Mouse (Mus musculus) small intestine, adult 2 months (tissue): ENCODE data around the gene Mgat4a. TPM values are rescaled to one million over a fixed set of nuclear protein-coding genes. Genes with fewer than 3 reads are reported as not detected.

Source experiments
- H3K27ac ChIP-seq: fragments of 200-500 bp; 2 replicates; pipeline ENCODE4 v1.5.1; 2012; ENCODE audit warnings: low read depth, low read length, control low read depth, inconsistent platforms; ENCODE audit not compliant: insufficient read depth
- H3K27me3 ChIP-seq: fragments of 200-500 bp; 2 replicates; pipeline ENCODE4 v1.6.1; 2012; ENCODE audit warnings: mild to moderate bottlenecking, moderate library complexity, low read length, inconsistent platforms; ENCODE audit not compliant: control insufficient read depth, insufficient read depth
- H3K36me3 ChIP-seq: fragments of 200-500 bp; 2 replicates; pipeline ENCODE4 v1.6.1; 2012; ENCODE audit warnings: mild to moderate bottlenecking, low read length, control low read depth, inconsistent platforms; ENCODE audit not compliant: control insufficient read depth, insufficient read depth
- H3K4me1 ChIP-seq: fragments of 200-500 bp; 2 replicates; pipeline ENCODE4 v1.6.1; 2012; ENCODE audit warnings: low read length, inconsistent platforms, mixed read lengths; ENCODE audit not compliant: control insufficient read depth, insufficient read depth, insufficient read length
- H3K4me3 ChIP-seq: fragments of 200-500 bp; 2 replicates; pipeline ENCODE4 v1.5.1; 2012; ENCODE audit warnings: low read depth, mild to moderate bottlenecking, control low read depth, inconsistent platforms, low read length, moderate library complexity
- CTCF ChIP-seq: fragments of 200-500 bp; IDR thresholded peaks from 2 replicates; pipeline ENCODE4 v1.5.1; 2012; ENCODE audit warnings: low read depth, mild to moderate bottlenecking, control low read depth, inconsistent platforms, low read length, moderate library complexity, mixed read lengths; ENCODE audit not compliant: insufficient replicate concordance, insufficient read length; ENCODE audit errors: extremely low read depth
- POLR2A ChIP-seq: fragments of 200-500 bp; IDR thresholded peaks from 2 replicates; pipeline ENCODE4 v1.6.1; 2012; ENCODE audit warnings: low read depth, mild to moderate bottlenecking, control low read depth, inconsistent platforms, low read length, moderate library complexity
- WGBS: fragments of 180-500 bp; shearing (Covaris S2); methylation state at CpG from one replicate; pipeline ENCODE4 v1.1.7; 2018; 5-methylcytosine and 5-hydroxymethylcytosine counted together
- polyA plus RNA-seq: library from polyadenylated mRNA; depleted of rRNA; stranded (reverse); fragments of >200 nt; gene quantifications from 2 replicates; pipeline ENCODE4 v1.2.3, GENCODE M21; 2012

The Mgat4a gene
- polyA plus RNA-seq, 1 experiment = 53.3 TPM

DNA sequence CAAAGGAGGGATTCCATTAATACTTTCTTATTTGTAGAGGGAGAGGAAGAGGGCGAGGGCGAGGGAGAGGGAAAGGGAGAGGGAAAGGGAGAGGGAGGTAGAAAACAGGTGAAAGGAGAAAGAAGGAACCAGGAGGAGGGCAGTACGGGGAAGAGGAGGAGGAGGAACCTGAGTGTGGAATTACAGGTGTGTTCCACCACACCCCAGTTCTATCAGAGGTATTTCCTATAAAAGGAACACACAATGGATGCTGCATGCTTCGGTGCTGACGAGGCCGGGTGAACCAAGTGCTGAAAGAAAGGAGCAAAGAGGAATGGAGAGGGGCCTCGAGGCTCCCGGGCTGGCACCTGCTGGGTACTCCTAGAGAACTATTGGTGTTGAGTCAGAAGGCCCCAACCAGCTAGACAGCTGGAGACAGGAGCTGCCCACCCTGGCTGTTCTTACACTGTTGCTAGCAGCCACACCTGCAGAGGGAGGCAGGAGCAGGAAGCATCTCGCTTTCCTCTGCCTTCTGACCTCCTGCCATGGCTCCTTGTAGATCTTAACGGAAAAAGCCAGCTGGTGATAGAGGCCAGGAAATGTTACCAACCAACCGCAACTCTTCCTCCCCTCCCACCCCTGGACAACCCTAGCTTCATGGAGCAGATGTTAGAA is 5.7 kb upstream of the Mgat4a start:
- peaks cover 12% of the 10 kb centered on the region for H3K4me1 ChIP-seq
- TF ChIP-seq CTCF (no peak), POLR2A (no peak)
- H3K27ac ChIP-seq = peak overlapping the region; percentile 52
- 31% methylated on average over 11 of the region's 11 CpGs for WGBS
- H3K4me3 ChIP-seq = no peak overlapping the region
- no peaks in the 10 kb centered on the region for H3K27me3 ChIP-seq
- H3K36me3 ChIP-seq = no peaks in the 10 kb centered on the region

DNA sequence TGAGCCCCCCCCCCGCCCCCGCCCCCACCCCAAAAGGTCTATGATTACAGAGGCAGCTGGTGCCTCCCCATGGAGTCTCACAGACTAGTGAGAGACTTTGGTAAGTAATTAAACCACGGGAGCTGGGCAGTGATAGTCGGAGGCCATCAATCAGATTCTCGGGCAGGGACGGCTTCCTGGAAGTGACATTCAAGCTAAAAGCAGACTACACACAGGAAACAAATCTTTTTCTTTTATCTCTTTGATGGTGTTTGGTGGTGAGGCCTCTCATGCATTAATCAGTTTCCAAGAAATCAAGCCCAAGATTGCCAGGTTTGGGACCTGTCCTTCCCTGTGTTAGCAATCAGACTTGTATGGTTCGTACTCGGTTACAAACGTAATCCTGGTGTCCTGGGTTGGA is 3.4 kb upstream of the Mgat4a start:
- Histone ChIP-seq H3K27me3 (no peaks in the 10 kb centered on the region), H3K36me3 (no peaks in the 10 kb centered on the region), H3K4me1 (peaks cover 16% of the 10 kb centered on the region), H3K4me3 (no peak overlapping the region), H3K27ac (no peak overlapping the region)
- 34% methylated on average over 9 of the region's 9 CpGs for WGBS
- TF ChIP-seq CTCF = no peak
- TF ChIP-seq POLR2A = no peak

DNA sequence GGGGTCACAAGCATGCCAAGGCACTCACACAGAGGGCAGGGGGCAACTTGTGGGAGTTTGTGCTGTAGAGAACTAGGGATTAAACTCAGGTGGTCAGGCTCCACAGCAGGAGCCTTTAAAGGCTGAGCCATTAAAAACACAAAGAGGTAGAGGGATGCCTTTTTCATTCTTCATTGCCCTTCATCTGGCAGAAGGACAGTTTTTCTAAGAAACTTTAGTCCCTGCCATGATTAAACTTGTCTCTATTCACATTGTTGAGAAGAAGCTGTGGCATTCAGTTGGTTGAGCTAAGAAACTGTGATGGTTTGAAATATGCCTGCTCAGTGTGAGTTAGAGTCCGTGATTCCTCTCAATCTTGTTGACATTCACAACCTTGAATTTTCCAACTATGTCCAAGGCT is 2.2 kb upstream of the Mgat4a start:
- H3K27ac ChIP-seq = no peak overlapping the region
- peaks cover 18% of the 10 kb centered on the region for H3K4me1 ChIP-seq
- H3K36me3 ChIP-seq = no peaks in the 10 kb centered on the region
- H3K27me3 ChIP-seq = no peaks in the 10 kb centered on the region
- TF ChIP-seq POLR2A = no peak
- TF ChIP-seq CTCF = no peak
- 21% methylated on average over 1 of the region's 1 CpGs for WGBS
- no peak overlapping the region for H3K4me3 ChIP-seq

DNA sequence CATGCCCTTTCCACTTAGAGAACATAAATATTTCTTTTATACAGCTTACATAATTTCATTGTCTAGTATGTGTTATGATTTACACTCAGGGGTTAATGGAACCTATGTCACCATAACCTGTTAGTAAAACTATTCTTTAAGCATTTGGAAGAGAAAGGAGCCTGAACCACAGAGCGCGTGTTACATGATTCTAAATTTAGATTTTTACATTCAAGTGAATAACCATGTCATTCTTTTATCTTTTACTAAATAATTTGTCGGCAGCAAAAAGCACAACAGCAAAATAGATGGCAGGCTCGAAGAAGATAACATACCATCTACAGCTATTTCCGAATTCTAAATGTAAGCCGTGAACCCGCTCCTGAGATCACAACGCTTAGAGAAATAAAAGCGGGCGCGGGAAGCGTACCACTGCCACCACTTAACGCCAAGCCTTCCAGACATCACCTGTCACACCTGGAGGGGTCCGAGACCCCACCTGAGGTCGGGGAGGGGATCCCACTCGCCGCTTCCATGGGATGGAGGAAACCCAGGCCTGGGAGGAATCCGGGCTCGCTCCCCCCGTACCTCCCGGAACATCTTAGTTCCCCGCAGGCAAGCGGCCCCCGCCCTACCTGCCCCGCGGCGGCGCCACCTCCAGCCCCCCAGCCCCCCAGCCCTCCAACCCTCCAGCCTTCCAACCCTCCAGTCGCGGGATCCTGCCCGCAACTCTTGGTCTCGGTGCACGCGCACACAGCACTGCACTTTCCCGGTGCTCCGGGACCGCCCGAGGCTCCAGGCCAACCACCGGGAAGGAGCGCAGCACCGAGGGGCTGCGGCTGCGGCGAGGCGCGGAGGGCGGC is 627 bp downstream of the Mgat4a start:
- peaks cover 10% of the 10 kb centered on the region for H3K36me3 ChIP-seq
- peak overlapping the region; percentile 78 for H3K4me3 ChIP-seq
- peak overlapping the region; percentile 75 for H3K27ac ChIP-seq
- H3K27me3 ChIP-seq = no peaks in the 10 kb centered on the region
- TF ChIP-seq CTCF (no peak), POLR2A (no peak)
- peaks cover 17% of the 10 kb centered on the region for H3K4me1 ChIP-seq
- 2% methylated on average over 47 of the region's 47 CpGs for WGBS

DNA sequence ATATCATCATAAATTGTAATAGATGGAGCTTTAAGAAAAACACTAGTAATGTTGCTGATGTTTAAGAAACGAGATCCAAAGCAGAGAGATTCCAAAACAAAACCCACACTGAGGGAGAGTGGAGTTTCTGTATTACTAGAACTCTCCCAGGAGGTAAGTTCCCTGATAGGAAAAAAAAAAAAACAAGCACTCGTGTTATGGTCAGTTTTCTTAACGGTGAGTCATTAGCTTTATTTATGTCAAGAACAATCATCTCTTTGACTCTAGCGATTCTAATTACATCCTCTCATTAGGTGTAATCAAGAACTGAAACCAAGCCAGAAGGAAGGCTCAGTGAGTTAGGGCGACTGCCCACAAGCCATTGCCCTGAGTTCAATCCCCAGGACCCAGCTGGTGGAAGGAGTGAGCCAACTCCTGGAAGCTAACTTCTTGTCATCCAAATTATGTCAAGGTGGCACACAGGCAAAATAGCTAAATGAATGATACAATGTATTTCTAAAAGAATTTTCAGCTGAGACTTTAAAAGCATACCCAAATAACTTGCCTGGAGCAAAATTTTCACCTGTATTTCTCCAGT is 6.2 kb downstream of the Mgat4a start:
- Histone ChIP-seq H3K27ac (peak overlapping the region; percentile 46), H3K4me3 (no peak overlapping the region), H3K36me3 (peaks cover 39% of the 10 kb centered on the region), H3K27me3 (no peaks in the 10 kb centered on the region), H3K4me1 (peaks cover 20% of the 10 kb centered on the region; the same call in 1 of the 2 replicates)
- no peak for TF ChIP-seq POLR2A
- no peak for TF ChIP-seq CTCF
- WGBS = 11% methylated on average over 5 of the region's 5 CpGs

DNA sequence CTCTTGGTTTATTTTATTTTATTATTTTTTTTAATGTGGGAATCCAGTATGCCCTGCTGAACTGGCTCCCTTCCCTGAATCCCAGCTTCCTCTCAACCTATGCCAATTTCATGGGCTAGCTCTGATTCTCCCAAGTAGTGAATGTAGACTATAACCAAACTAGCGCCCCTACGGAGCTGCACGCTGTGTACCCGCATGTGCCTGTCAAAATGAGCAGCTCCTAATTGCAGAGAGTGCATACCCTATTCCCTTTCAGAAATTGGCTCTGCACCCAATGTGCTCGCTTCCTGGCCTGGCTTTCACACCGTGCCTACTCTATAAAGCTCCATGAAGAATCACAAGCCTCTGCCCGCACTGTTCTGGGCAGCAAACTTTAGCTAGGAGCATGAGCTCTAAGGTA is 7.6 kb downstream of the Mgat4a start:
- Histone ChIP-seq H3K27ac (no peak overlapping the region), H3K4me3 (no peak overlapping the region), H3K4me1 (peaks cover 25% of the 10 kb centered on the region; the same call in 1 of the 2 replicates), H3K36me3 (peaks cover 43% of the 10 kb centered on the region), H3K27me3 (no peaks in the 10 kb centered on the region)
- WGBS = 88% methylated on average over 7 of the region's 7 CpGs
- TF ChIP-seq CTCF = no peak

DNA sequence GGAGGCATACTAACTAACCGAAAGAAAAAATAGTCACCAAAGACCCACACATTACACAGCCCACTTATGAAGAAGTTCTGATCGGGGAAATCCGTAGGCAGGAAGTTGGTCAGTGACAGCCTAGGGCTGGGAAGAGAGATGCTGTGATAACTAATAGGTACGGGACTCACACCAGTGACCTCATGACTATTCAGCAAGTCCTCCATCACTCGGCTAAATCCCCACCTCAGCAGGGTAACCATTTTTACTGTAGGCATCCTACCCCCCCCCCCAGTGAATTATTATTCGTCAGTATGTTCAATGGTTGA is 8.3 kb downstream of the Mgat4a start:
- H3K27me3 ChIP-seq = no peaks in the 10 kb centered on the region
- no peak for TF ChIP-seq CTCF
- 80% methylated on average over 6 of the region's 6 CpGs for WGBS
- H3K4me1 ChIP-seq = peaks cover 24% of the 10 kb centered on the region; the same call in 1 of the 2 replicates
- H3K27ac ChIP-seq = no peak overlapping the region
- H3K36me3 ChIP-seq = peaks cover 49% of the 10 kb centered on the region
- no peak overlapping the region for H3K4me3 ChIP-seq
